Mouse (Mus musculus): ENCODE measurements around the gene Rasef.
"Not testable (repeated sequence)": the region's sequence is repeated elsewhere in the genome, so short reads cannot be mapped to it uniquely, and the experiment has no call there.

The Rasef gene

GRCm38 (mm10) chr4:73790260-73791185 lies at the start of gene Rasef:
Gene Rasef, minus strand, starts transcription at chr4:73790994.
- no peak for DNase-seq (ENCODE audit: low read depth, low spot score)

GRCm38 (mm10) chr4:73826587-73826986 lies 35.8 kb upstream of the Rasef start:
- DNase-seq (ENCODE audit: low read depth, low spot score), result no peak

- no peak for DNase-seq (ENCODE audit: low read depth, low spot score)
These were observed 369 bp upstream of the Rasef start for GRCm38 (mm10) chr4:73791186-73791540.

- no peak for DNase-seq (ENCODE audit: low read depth, low spot score)
These were observed 1.3 kb downstream of the Rasef start for GRCm38 (mm10) chr4:73789534-73789933.

- DNase-seq (ENCODE audit: low read depth, low spot score), result no peak
These were observed 2.6 kb downstream of the Rasef start for GRCm38 (mm10) chr4:73788076-73788730.

GRCm38 (mm10) chr4:73784147-73784546 lies 6.6 kb downstream of the Rasef start:
- no peak for DNase-seq (ENCODE audit: low read depth, low spot score)

- DNase-seq (ENCODE audit: low read depth, low spot score), result no peak
These were observed 9.7 kb downstream of the Rasef start for GRCm38 (mm10) chr4:73781061-73781460.

GRCm38 (mm10) chr4:73775266-73775665 lies 15.5 kb downstream of the Rasef start:
- DNase-seq (ENCODE audit: low read depth, low spot score), result no peak

- no peak for DNase-seq (ENCODE audit: low read depth, low spot score)
These were observed 16.7 kb downstream of the Rasef start for GRCm38 (mm10) chr4:73773831-73774810.

GRCm38 (mm10) chr4:73772028-73772427 lies 18.8 kb downstream of the Rasef start:
- DNase-seq (ENCODE audit: low read depth, low spot score), result no peak

GRCm38 (mm10) chr4:73770592-73770991 lies 20.2 kb downstream of the Rasef start:
- no peak for DNase-seq (ENCODE audit: low read depth, low spot score)

GRCm38 (mm10) chr4:73768156-73768555 lies 22.6 kb downstream of the Rasef start:
- DNase-seq (ENCODE audit: low read depth, low spot score), result no peak

- DNase-seq (ENCODE audit: low read depth, low spot score), result no peak
These were observed 42.6 kb downstream of the Rasef start for GRCm38 (mm10) chr4:73748219-73748618.

- no peak for DNase-seq (ENCODE audit: low read depth, low spot score)
These were observed 51.4 kb downstream of the Rasef start for GRCm38 (mm10) chr4:73739439-73739838.

GRCm38 (mm10) chr4:73719819-73720218 lies 71.0 kb downstream of the Rasef start:
- DNase-seq (ENCODE audit: low read depth, low spot score), result no peak

- DNase-seq (ENCODE audit: low read depth, low spot score), result no peak
These were observed 72.0 kb downstream of the Rasef start for GRCm38 (mm10) chr4:73718761-73719160.

- DNase-seq (ENCODE audit: low read depth, low spot score), result not testable (repeated sequence)
These were observed 107.6 kb downstream of the Rasef start, which contains the start of gene Gm428 for GRCm38 (mm10) chr4:73683216-73683615. Gene Gm428, plus strand, starts transcription at chr4:73683516.

- not testable (repeated sequence) for DNase-seq (ENCODE audit: low read depth, low spot score)
These were observed 122.7 kb downstream of the Rasef start, which contains the start of gene Gm11239 for GRCm38 (mm10) chr4:73668054-73668453. Gene Gm11239, plus strand, starts transcription at chr4:73668354.

Data from CD4-positive helper T cell, adult 2 months (primary cell).